Mouse (Mus musculus) embryonic facial prominence, embryonic 13.5 days (tissue): ENCODE data around the gene Ibtk. TPM values are rescaled to one million over a fixed set of nuclear protein-coding genes. Genes with fewer than 3 reads are reported as not detected.
"Not testable (repeated sequence)": the region's sequence is repeated elsewhere in the genome, so short reads cannot be mapped to it uniquely, and the experiment has no call there.

ENCODE experiments used
- ATAC-seq: fragments of 200-750 bp; cut with Nextera tagmentation; 2 replicates; pipeline ENCODE4 v1.8.0; 2017; ENCODE audit warnings: low read depth; ENCODE audit not compliant: insufficient number of reproducible peaks, insufficient read depth, low FRiP score, low TSS enrichment
- H3K27ac ChIP-seq: fragments of 300-500 bp; sonication (generic); 2 replicates; pipeline ENCODE4 v1.5.1; 2015; ENCODE audit warnings: moderate library complexity, mild to moderate bottlenecking, inconsistent platforms
- H3K27me3 ChIP-seq: fragments of 300-500 bp; sonication (generic); 2 replicates; pipeline ENCODE4 v1.6.1; 2015; ENCODE audit warnings: mild to moderate bottlenecking, inconsistent platforms
- H3K36me3 ChIP-seq: fragments of 300-500 bp; sonication (generic); 2 replicates; pipeline ENCODE4 v1.6.1; 2015; ENCODE audit warnings: mild to moderate bottlenecking, inconsistent platforms
- H3K4me1 ChIP-seq: fragments of 300-500 bp; sonication (generic); 2 replicates; pipeline ENCODE4 v1.6.1; 2015; ENCODE audit warnings: inconsistent platforms
- H3K4me2 ChIP-seq: fragments of 300-500 bp; sonication (generic); 2 replicates; pipeline ENCODE4 v1.6.1; 2015; ENCODE audit warnings: moderate library complexity, mild to moderate bottlenecking, inconsistent platforms
- H3K4me3 ChIP-seq: fragments of 300-500 bp; sonication (generic); 2 replicates; pipeline ENCODE4 v1.5.1; 2015; ENCODE audit warnings: mild to moderate bottlenecking, inconsistent platforms
- H3K9ac ChIP-seq: fragments of 300-500 bp; sonication (generic); 2 replicates; pipeline ENCODE4 v1.6.1; 2015; ENCODE audit warnings: mild to moderate bottlenecking, inconsistent platforms
- H3K9me3 ChIP-seq: fragments of 300-500 bp; sonication (generic); 2 replicates; pipeline ENCODE4 v1.6.1; 2016; ENCODE audit warnings: inconsistent platforms
- WGBS: fragments of 180-500 bp; shearing (Covaris S2); methylation state at CpG from one replicate; pipeline ENCODE4 v1.1.7; 2015; ENCODE audit warnings: mixed read lengths; 5-methylcytosine and 5-hydroxymethylcytosine counted together
- polyA plus RNA-seq: library from polyadenylated mRNA; unstranded; fragments of >200 nt; fragmentation: Nextera tagmentation; extraction: Ambion mirVana; gene quantifications from 2 replicates; pipeline ENCODE4 v1.2.1, GENCODE M21; 2015

Gene Ibtk
- 34.0 and 37.6 TPM in 2 replicates for polyA plus RNA-seq

DNA sequence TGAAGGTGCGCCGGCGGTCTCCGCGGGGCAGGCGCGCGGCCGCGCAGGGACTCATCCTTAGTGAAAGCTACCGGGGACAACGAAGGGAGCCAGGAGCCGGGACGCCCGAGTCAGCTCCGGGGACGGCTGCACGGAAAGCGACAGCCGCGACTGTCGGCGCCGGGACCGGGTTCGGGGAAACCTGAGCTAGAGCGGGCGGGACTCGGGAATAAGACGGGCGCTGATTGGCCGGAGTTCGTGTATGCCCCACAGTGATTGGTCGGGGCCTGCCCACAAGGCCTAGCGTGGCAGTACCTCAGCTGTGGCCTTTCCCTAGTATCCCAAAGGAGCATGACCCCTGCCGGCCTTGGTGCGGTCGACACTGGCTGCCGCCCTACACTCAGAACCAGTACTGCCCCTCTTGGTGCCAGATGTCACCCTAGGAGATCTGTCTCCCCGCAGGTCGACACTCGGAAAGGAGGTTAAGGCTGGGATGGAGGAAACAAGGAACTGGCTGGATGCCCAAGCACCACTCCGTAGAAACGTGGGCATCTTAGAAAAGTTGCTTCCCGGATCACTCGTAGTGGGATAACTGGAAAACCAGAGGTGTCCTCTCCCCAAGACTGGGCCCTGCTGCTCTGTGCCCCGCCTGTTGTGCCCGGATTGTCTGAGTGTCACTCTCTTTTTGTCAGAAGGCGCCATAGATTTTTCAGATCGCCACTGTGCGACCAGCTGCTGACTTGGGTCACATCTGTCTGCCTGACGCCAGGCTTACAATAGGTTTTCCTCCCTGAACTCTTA, at the start of gene Ibtk:
Gene Ibtk, minus strand, starts transcription at position 193 of the 780 bp plus-strand sequence.
- no peaks in the 10 kb centered on the region for H3K27me3 ChIP-seq
- no peaks in the 10 kb centered on the region for H3K36me3 ChIP-seq
- H3K9me3 ChIP-seq = no peaks in the 10 kb centered on the region
- ATAC-seq = peak; percentile 98
- peak within 1 kb of the TSS; percentile 75 for H3K4me2 ChIP-seq
- under 1% methylated on average over 52 of the region's 52 CpGs for WGBS
- peaks cover 12% of the 10 kb centered on the region for H3K4me1 ChIP-seq
- peak within 1 kb of the TSS; percentile 97 for H3K9ac ChIP-seq
- peak within 1 kb of the TSS; percentile 99 for H3K27ac ChIP-seq
- H3K4me3 ChIP-seq = peak within 1 kb of the TSS; percentile 82

DNA sequence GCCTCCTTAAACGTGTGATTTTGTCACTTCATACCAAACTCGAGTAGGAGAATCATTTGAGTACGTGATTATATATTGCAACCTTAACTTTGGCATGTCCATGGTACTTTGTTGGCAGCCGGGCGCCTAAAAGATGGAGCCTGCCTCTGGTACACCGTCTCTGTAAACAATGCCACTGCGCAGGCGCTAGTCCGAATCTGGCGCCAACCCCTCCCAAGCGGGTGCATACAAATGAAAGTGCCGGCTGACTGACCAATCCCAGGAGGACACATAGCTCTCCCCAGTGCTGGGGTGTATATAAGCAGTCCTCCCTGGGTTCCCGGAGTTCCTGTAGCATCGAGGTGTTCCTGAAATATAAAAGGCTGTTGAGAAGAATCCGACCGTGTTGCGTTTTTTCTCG, 42.4 kb upstream of the Ibtk start:
- H3K36me3 ChIP-seq, ATAC-seq, H3K27me3 ChIP-seq, H3K4me1 ChIP-seq, H3K9ac ChIP-seq, H3K9me3 ChIP-seq, H3K4me3 ChIP-seq, H3K4me2 ChIP-seq, H3K27ac ChIP-seq: not testable (repeated sequence)
- 94% methylated on average over 18 of the region's 18 CpGs for WGBS

DNA sequence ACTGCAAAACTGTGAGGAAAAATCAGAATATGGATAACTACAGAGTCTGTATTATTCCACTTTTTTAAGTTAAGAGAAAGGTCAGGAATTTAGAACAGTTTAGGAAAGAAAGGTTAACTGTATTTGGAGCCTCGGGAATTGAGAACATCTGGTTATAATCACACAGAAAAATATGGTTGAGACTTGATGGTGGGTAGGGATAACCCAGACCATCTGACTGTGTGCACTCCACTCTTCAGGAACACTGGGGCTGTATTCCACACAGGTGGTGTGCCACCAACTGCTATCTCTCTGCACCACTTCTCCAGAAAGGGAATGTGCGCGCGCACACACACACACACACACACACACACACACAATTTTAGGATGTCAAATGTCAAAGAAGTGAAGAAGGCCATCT, 31.1 kb upstream of the Ibtk start:
- WGBS = 57% methylated on average over 4 of the region's 4 CpGs

DNA sequence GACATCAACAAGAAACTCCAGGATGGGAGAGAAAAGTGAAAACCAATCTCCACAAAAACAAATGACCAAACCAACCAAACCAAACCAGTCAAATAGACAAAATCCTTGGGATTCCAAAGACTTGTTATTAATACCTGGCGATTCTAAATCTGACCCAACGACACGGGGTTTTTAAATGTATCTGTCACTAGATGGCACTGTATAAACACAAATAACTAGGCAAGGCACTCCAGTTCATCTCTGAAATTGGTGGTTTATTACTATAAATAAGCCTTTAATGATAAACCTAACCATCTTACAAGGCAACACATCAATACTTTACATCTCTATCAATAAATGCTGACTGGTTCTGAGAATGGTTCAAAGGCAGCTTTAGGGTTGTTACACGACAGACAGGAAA, 30.3 kb upstream of the Ibtk start:
- Histone ChIP-seq H3K36me3 (no peaks in the 10 kb centered on the region), H3K9me3 (no peaks in the 10 kb centered on the region), H3K4me1 (peaks cover 4% of the 10 kb centered on the region; the same call in 1 of the 2 replicates), H3K4me3 (no peak overlapping the region), H3K27ac (no peak overlapping the region), H3K27me3 (peaks cover 12% of the 10 kb centered on the region), H3K9ac (no peak overlapping the region), H3K4me2 (no peak overlapping the region)
- 19% methylated on average over 4 of the region's 4 CpGs for WGBS
- no peak for ATAC-seq

More for the DNA sequence above, 31.1 kb upstream of the Ibtk start:
- Histone ChIP-seq H3K4me3 (no peak overlapping the region), H3K9me3 (no peaks in the 10 kb centered on the region), H3K27ac (no peak overlapping the region), H3K27me3 (peaks cover 12% of the 10 kb centered on the region), H3K36me3 (no peaks in the 10 kb centered on the region), H3K4me1 (peaks cover 4% of the 10 kb centered on the region; the same call in 1 of the 2 replicates), H3K9ac (no peak overlapping the region), H3K4me2 (no peak overlapping the region)
- no peak; the same call in 1 of the 2 replicates for ATAC-seq

DNA sequence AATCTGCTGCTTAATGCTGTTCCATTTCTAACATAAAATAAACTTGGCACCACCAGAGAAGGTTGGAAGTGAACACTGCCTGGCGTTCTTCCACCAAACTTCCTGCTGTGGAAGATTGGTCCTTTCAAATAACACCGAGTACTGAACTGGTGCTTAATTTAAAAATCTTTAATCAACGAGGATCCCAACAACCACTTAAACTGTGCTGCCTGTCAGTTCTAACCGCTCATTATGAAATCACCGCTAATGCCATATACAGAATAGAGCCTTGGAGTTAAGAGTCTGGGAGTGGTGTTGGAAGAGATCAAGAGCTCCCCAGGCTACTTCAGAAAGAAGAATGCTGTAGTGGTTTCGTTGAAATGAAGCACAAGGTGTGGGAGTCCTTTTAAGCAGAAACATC, 28.4 kb upstream of the Ibtk start:
- 50% methylated on average over 6 of the region's 6 CpGs for WGBS
- Histone ChIP-seq H3K4me2 (no peak overlapping the region), H3K4me1 (peaks cover 4% of the 10 kb centered on the region; the same call in 1 of the 2 replicates), H3K36me3 (no peaks in the 10 kb centered on the region), H3K9me3 (no peaks in the 10 kb centered on the region), H3K9ac (no peak overlapping the region), H3K27ac (no peak overlapping the region), H3K4me3 (no peak overlapping the region), H3K27me3 (peaks cover 12% of the 10 kb centered on the region)
- ATAC-seq = no peak

DNA sequence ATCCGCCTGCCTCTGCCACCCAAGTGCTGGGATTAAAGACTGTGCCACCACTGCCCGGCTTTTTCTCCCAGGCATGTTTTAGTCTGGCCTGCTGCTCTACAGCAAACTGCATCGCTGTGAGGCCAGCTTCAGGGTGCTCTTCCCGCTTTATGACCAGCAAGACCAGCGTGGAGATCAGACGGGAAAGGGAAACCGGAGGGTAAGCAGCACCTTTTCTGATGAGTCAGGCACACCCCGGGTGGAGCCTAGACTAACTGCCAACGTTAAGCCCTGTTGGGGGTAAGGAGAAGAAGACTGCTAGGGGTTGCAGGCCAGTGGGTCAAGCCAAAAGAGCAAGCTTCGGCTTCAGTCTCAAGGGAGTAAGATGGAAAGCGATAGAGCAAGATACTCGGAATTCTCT, 23.1 kb upstream of the Ibtk start:
- Histone ChIP-seq H3K9me3 (no peaks in the 10 kb centered on the region), H3K9ac (no peak overlapping the region), H3K4me2 (no peak overlapping the region), H3K27me3 (no peaks in the 10 kb centered on the region), H3K4me1 (no peaks in the 10 kb centered on the region), H3K27ac (no peak overlapping the region), H3K36me3 (no peaks in the 10 kb centered on the region), H3K4me3 (no peak overlapping the region)
- ATAC-seq = no peak
- WGBS = 80% methylated on average over 12 of the region's 12 CpGs

DNA sequence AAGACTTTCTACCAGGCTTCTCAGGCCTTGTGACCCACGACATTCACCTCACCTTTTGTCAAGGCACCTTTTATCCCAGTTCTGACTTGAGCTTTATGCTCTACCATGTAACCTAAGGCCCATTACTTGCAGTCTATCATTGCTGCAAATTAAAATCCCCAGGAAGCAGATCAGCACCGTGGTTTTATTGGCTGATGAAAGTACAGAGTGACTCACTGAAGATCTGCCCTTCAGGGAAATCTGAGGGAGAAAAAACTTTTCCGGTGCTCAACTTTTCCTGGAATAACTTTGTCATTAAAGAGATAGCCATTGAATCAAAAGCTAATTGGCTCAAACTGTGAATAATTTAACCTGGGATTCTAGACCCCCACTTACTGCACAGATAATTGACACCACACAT, 22.3 kb upstream of the Ibtk start:
- 56% methylated on average over 3 of the region's 3 CpGs for WGBS
- Histone ChIP-seq H3K4me2 (no peak overlapping the region), H3K27me3 (no peaks in the 10 kb centered on the region), H3K9me3 (no peaks in the 10 kb centered on the region), H3K36me3 (no peaks in the 10 kb centered on the region), H3K27ac (no peak overlapping the region), H3K9ac (no peak overlapping the region), H3K4me1 (no peaks in the 10 kb centered on the region), H3K4me3 (no peak overlapping the region)
- ATAC-seq = no peak

DNA sequence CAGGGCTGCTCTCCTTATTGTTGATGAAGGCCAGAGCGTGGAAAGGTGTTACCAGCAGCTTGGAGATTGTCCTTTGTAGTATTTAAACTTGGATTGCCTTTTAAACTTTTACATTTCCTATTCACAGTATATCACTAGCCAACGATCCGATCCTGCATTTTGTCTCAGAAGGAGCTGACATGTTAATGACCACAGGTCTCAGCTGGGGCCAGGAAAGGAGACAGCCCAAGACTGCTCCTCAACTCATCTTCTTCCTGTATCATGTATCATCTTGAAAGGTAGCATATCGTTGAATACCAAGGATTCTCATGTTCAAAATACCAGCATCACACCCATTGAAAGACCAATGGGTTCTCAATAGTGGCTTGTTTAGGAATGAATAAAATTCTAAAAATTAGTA, 21.2 kb upstream of the Ibtk start:
- no peak overlapping the region for H3K4me2 ChIP-seq
- no peaks in the 10 kb centered on the region for H3K4me1 ChIP-seq
- H3K27ac ChIP-seq = no peak overlapping the region
- no peak overlapping the region for H3K9ac ChIP-seq
- no peaks in the 10 kb centered on the region for H3K36me3 ChIP-seq
- no peaks in the 10 kb centered on the region for H3K27me3 ChIP-seq
- no peaks in the 10 kb centered on the region for H3K9me3 ChIP-seq
- WGBS = 86% methylated on average over 4 of the region's 4 CpGs
- no peak for ATAC-seq
- no peak overlapping the region for H3K4me3 ChIP-seq

DNA sequence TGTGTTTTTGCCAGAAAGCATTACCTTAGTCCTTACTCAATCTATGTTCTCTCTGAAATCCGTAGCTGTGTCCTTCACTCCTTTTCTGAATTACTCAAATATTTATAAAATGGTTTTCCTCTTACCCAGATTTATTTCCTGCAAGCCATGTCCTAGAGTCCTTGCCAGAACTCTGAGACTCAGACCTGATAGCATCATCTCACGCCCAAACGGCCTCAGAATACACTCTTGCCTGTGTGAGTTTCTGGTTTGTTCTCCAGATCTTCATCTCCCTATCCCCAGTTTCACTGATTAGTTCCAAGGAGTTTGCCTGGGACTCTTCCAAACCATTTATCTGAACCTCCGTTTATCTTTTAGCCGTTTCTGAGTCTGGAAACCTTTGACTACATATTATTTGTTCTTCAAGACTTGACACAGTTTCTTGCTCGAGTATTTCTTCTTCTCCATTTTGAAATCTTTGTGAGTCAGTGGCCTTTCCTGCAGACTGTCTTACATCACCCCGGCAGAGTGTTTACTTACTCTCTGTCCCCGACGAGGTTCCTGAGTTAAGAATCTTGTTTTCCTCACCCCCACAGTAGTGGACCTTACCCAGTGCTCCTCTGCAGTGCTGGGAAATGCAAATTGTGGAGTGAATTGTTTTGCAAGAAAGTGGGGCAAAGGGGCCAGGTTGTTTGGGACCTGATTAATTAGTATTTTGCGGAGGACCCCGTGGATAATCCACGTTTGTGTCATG, 20.1 kb upstream of the Ibtk start:
- no peak for ATAC-seq
- Histone ChIP-seq H3K27ac (no peak overlapping the region), H3K9me3 (no peaks in the 10 kb centered on the region), H3K9ac (no peak overlapping the region), H3K4me1 (no peaks in the 10 kb centered on the region), H3K4me3 (no peak overlapping the region), H3K27me3 (no peaks in the 10 kb centered on the region), H3K36me3 (no peaks in the 10 kb centered on the region), H3K4me2 (no peak overlapping the region)
- 73% methylated on average over 12 of the region's 12 CpGs for WGBS

DNA sequence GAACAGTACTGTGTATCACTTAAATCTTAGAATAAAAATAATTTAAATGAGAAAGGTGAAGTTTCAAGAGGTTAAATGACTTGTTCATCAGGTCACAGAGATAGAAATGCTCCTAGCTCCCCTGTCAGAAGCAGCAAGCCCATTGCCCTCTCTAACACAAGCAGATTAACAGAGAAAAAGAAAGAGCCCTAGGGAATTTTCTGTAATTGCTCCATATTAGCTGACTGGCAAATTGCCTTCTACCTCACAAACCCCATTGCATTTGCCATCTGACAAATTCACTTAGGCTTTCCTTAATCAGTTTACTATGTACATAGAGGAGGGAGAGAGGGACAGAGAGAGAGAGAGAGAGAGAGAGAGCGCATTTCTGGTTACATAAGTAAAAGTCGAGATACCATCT, 18.1 kb upstream of the Ibtk start:
- no peak for ATAC-seq
- Histone ChIP-seq H3K36me3 (no peaks in the 10 kb centered on the region), H3K9me3 (no peaks in the 10 kb centered on the region), H3K27ac (no peak overlapping the region), H3K9ac (no peak overlapping the region), H3K4me3 (no peak overlapping the region), H3K27me3 (no peaks in the 10 kb centered on the region), H3K4me1 (no peaks in the 10 kb centered on the region), H3K4me2 (no peak overlapping the region)
- 62% methylated on average over 2 of the region's 2 CpGs for WGBS

DNA sequence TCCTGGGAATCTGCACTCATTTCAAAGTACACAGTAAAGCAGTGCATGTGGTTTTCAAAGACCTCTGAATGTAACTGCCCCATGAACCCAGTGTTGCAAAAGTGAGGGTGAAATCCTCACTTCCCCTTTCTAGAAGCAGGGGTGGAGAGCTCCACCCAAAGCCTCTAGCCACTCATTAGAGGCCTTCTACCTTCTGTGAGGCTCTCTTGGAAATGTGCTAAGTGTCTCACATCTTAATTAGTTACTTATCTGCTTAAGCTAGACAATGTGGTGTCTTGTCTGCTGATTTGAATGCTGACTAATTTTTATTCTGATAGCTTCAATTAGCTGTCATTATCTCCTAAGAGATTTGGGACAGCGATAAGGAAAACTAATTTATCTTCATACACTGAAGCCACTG, 13.3 kb upstream of the Ibtk start:
- no peaks in the 10 kb centered on the region for H3K9me3 ChIP-seq
- H3K36me3 ChIP-seq = no peaks in the 10 kb centered on the region
- H3K27me3 ChIP-seq = no peaks in the 10 kb centered on the region
- H3K27ac ChIP-seq = no peak overlapping the region
- 98% methylated on average over 1 of the region's 1 CpGs for WGBS
- H3K4me3 ChIP-seq = no peak overlapping the region
- no peak overlapping the region for H3K9ac ChIP-seq
- no peak overlapping the region for H3K4me2 ChIP-seq
- ATAC-seq = no peak
- no peaks in the 10 kb centered on the region for H3K4me1 ChIP-seq

DNA sequence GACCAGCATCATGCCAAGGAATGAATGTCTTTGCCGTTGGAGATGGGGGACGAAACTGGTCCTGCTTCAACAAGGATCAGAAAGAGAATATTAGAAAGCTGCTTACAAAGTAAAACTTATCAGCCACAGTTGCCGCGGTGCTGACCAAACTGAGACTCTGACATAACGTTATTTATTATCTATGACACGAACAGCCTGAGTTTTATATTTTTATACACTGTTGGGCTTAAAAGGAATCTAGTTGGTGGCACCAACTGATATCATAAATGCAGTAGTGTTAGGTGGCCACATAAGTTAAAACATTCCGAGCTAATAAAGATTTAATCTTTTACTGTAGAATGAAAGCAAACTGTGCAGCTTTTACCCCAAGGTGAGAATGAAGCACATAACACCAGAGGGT, 1.7 kb upstream of the Ibtk start:
- ATAC-seq = no peak
- 91% methylated on average over 7 of the region's 7 CpGs for WGBS
- Histone ChIP-seq H3K4me1 (peaks cover 12% of the 10 kb centered on the region), H3K4me2 (no peak overlapping the region), H3K27me3 (no peaks in the 10 kb centered on the region), H3K9me3 (no peaks in the 10 kb centered on the region), H3K27ac (no peak overlapping the region), H3K9ac (no peak overlapping the region), H3K4me3 (no peak overlapping the region), H3K36me3 (no peaks in the 10 kb centered on the region)
